Mouse (Mus musculus) liver, adult 2 months (tissue): ENCODE results near the gene Defb45.
A peak's percentile ranks its signal among the peaks of the same experiment; 100 is the strongest.

Source experiments
- CTCF ChIP-seq: fragments of 200-500 bp; IDR thresholded peaks from 2 replicates; pipeline ENCODE4 v1.5.1; 2011; ENCODE audit warnings: low read depth, low read length, control low read depth
- POLR2A ChIP-seq: fragments of 200-500 bp; IDR thresholded peaks from 2 replicates; pipeline ENCODE4 v1.6.1; 2011; ENCODE audit warnings: low read length, control low read depth; ENCODE audit not compliant: insufficient read depth; ENCODE audit errors: extremely low read depth

DNA sequence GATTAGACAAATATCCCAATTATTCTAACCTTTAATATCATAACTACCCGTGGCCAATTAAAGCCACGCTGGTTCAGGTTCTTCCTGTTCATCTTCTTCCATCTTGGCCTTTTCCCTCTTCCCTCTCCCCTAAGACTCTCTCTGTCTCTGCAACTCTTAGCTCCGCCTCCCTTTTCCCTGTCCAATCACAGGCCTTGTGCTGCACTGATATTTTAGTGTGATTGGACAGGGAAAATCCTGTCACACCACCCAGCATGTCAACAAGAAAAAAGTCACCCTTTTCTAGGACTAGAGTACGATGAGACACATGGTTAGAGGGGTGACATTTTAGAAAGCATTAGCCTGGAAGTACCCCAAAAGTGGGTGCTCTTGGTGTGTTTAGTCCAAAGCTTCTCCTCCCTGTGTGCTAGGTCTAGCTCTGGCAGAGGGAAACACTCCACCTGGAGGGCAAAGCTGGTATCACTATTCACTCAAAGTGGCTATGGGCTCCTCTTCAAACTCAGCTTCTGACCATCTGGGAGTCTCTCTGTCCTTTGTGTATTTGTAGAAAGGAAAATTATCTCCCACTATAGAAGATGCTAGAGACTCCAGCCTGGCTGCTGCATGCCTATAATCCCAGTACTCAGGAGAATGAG is 12.2 kb downstream of the Defb45 start:
- TF ChIP-seq CTCF (peak; percentile 50), POLR2A (no peak)
